Mouse (Mus musculus): ENCODE data around the gene Vps50. TPM values are rescaled to one million over a fixed set of nuclear protein-coding genes. Genes with fewer than 3 reads are reported as not detected.
"Not testable (repeated sequence)": the region's sequence is repeated elsewhere in the genome, so short reads cannot be mapped to it uniquely, and the experiment has no call there.

Vps50 gene
- polyA plus RNA-seq, 1 experiment from 2014 or later = 55.8 TPM

DNA sequence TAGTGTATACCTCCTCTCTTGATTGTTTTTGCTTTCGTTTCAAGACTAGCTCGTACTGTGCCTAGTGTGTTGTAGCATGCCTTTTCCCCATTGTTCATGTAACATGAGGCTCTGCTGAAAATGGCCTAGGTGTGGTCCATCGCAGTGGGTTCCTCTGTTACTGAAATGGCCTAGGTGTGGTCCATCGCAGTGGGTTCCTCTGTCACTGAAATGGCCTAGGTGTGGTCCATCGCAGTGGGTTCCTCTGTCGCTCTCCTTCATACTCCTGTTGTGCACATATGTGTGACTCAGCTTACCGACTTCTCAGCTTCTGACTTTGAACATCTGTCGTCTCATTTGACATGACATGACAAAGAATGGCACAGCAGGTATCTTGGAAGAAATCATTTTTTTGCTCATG is 75.6 kb downstream of the Vps50 start:
- Histone ChIP-seq H3K9ac (no peak overlapping the region), H3K36me3 (replicated peaks; ENCODE audit: control insufficient read depth, insufficient read depth) (peaks cover 13% of the 10 kb centered on the region), H3K4me3 (replicated peaks; ENCODE audit: low read length) (no peak overlapping the region), H3K4me1 (replicated peaks; ENCODE audit: control insufficient read depth, insufficient read depth, low read length) (no peaks in the 10 kb centered on the region), H3K27me3 (ENCODE audit: control insufficient read depth, insufficient read depth, low read length) (no peaks in the 10 kb centered on the region), H3K9me3 (ENCODE audit: control insufficient read depth, low read length) (no peaks in the 10 kb centered on the region), H3K4me2 (replicated peaks) (no peak overlapping the region), H3K27ac (no peak overlapping the region)
- ATAC-seq (ENCODE audit: low FRiP score) (no peak), DNase-seq (ENCODE audit: low spot score) (no peak)
- 92% methylated on average over 8 of the region's 8 CpGs for WGBS

DNA sequence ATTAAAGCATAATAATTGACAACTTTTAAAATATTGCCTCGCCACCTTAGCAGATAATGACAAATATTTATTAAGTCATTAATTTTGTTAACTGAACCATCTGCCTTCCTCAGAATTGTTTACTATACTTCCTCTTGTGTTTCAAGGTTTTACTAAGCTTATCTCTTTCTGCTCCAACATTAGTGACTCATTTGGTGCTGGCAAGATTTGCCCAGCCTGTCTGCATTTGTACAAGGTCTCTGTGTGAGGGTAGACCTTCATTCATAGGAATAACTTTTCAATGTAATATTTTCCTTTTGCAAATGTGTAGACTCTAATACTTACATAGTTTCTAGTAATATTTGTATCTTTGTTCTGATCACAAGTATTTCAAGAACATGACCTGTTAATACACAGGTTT is 87.2 kb downstream of the Vps50 start:
- WGBS = 89% methylated on average over 1 of the region's 1 CpGs
- ATAC-seq (ENCODE audit: low FRiP score) (no peak), DNase-seq (ENCODE audit: low spot score) (no peak)
- H3K27ac ChIP-seq = no peak overlapping the region
- peaks cover 8% of the 10 kb centered on the region for H3K36me3 ChIP-seq (replicated peaks; ENCODE audit: control insufficient read depth, insufficient read depth)
- no peak overlapping the region for H3K9ac ChIP-seq
- H3K4me3 ChIP-seq (replicated peaks; ENCODE audit: low read length) = no peak overlapping the region
- H3K4me2 ChIP-seq (replicated peaks) = no peak overlapping the region
- H3K27me3 ChIP-seq (ENCODE audit: control insufficient read depth, insufficient read depth, low read length) = no peaks in the 10 kb centered on the region
- H3K9me3 ChIP-seq (ENCODE audit: control insufficient read depth, low read length) = no peaks in the 10 kb centered on the region
- no peaks in the 10 kb centered on the region for H3K4me1 ChIP-seq (replicated peaks; ENCODE audit: control insufficient read depth, insufficient read depth, low read length)

DNA sequence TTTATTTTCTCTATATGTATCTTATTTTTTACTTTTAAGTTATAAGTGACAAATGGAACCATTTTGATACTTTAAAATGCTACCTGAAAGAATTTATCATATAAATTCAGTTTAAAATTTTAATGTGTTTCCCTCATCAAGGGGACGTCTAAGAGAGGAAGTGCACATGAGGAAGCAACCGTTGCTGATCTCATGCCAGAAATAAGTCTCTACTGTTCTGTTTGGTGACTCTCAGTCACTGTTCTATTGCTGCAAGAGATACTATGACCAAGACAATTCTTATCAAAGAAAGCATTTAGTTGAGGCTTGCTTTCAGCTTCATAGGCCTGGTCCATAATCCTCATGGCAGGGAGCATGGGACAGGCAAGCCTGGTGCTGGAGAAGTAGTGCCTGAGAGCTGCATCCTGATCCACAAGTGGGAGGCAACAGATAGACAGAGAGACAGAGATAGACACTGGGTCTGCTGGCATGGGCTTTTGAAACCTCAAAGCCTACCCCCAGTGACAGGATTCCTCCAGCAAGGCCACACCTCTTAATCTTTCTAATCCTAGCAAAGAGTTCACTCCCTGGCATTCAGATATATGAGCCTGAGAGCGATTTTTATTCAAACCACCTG is 92.2 kb downstream of the Vps50 start:
- Histone ChIP-seq H3K27me3 (ENCODE audit: control insufficient read depth, insufficient read depth, low read length) (no peaks in the 10 kb centered on the region), H3K27ac (no peak overlapping the region), H3K9ac (no peak overlapping the region), H3K9me3 (ENCODE audit: control insufficient read depth, low read length) (no peaks in the 10 kb centered on the region), H3K36me3 (replicated peaks; ENCODE audit: control insufficient read depth, insufficient read depth) (peaks cover 17% of the 10 kb centered on the region), H3K4me2 (replicated peaks) (no peak overlapping the region), H3K4me1 (replicated peaks; ENCODE audit: control insufficient read depth, insufficient read depth, low read length) (no peaks in the 10 kb centered on the region), H3K4me3 (replicated peaks; ENCODE audit: low read length) (no peak overlapping the region)
- WGBS = 94% methylated on average over 3 of the region's 3 CpGs
- no peak for DNase-seq (ENCODE audit: low spot score)
- no peak for ATAC-seq (ENCODE audit: low FRiP score)

GRCm38 (mm10) chr6:3594246-3594645 is 96.1 kb downstream of the Vps50 start:
- no peak overlapping the region for H3K27ac ChIP-seq
- no peaks in the 10 kb centered on the region for H3K4me1 ChIP-seq (replicated peaks; ENCODE audit: control insufficient read depth, insufficient read depth, low read length)
- no peak for DNase-seq (ENCODE audit: low spot score)
- no peak overlapping the region for H3K9ac ChIP-seq
- ATAC-seq (ENCODE audit: low FRiP score) = no peak
- peaks cover 20% of the 10 kb centered on the region for H3K36me3 ChIP-seq (replicated peaks; ENCODE audit: control insufficient read depth, insufficient read depth)
- no peaks in the 10 kb centered on the region for H3K27me3 ChIP-seq (ENCODE audit: control insufficient read depth, insufficient read depth, low read length)
- WGBS = 92% methylated on average over 1 of the region's 1 CpGs
- no peaks in the 10 kb centered on the region for H3K9me3 ChIP-seq (ENCODE audit: control insufficient read depth, low read length)
- H3K4me2 ChIP-seq (replicated peaks) = no peak overlapping the region
- H3K4me3 ChIP-seq (replicated peaks; ENCODE audit: low read length) = no peak overlapping the region

DNA sequence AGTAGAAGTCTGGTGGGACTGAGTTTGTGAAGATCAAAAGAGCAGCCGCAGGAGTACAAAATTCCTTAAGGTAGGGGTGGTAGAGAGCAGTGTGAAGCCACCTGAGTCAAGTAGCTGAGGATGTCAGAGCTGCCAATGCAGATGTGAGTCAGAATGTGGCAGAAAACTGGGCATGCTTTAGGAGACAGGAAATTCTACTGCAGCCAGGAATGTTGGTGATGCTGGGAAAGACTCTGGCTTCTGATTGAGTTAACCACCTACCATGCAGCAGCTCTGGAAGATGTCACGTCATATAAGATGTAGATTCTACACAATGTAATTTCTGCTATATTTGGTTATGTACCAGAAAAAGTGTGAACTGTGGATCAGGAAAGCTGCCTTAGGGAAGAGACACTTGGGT is 114.6 kb downstream of the Vps50 start:
- Histone ChIP-seq H3K4me3 (replicated peaks; ENCODE audit: low read length) (no peak overlapping the region), H3K4me1 (replicated peaks; ENCODE audit: control insufficient read depth, insufficient read depth, low read length) (no peaks in the 10 kb centered on the region), H3K9me3 (ENCODE audit: control insufficient read depth, low read length) (no peaks in the 10 kb centered on the region), H3K27me3 (ENCODE audit: control insufficient read depth, insufficient read depth, low read length) (no peaks in the 10 kb centered on the region), H3K36me3 (replicated peaks; ENCODE audit: control insufficient read depth, insufficient read depth) (no peaks in the 10 kb centered on the region), H3K4me2 (replicated peaks) (no peak overlapping the region), H3K9ac (no peak overlapping the region), H3K27ac (no peak overlapping the region)
- 90% methylated on average over 2 of the region's 2 CpGs for WGBS
- DNase-seq (ENCODE audit: low spot score) (no peak), ATAC-seq (ENCODE audit: low FRiP score) (no peak)

DNA sequence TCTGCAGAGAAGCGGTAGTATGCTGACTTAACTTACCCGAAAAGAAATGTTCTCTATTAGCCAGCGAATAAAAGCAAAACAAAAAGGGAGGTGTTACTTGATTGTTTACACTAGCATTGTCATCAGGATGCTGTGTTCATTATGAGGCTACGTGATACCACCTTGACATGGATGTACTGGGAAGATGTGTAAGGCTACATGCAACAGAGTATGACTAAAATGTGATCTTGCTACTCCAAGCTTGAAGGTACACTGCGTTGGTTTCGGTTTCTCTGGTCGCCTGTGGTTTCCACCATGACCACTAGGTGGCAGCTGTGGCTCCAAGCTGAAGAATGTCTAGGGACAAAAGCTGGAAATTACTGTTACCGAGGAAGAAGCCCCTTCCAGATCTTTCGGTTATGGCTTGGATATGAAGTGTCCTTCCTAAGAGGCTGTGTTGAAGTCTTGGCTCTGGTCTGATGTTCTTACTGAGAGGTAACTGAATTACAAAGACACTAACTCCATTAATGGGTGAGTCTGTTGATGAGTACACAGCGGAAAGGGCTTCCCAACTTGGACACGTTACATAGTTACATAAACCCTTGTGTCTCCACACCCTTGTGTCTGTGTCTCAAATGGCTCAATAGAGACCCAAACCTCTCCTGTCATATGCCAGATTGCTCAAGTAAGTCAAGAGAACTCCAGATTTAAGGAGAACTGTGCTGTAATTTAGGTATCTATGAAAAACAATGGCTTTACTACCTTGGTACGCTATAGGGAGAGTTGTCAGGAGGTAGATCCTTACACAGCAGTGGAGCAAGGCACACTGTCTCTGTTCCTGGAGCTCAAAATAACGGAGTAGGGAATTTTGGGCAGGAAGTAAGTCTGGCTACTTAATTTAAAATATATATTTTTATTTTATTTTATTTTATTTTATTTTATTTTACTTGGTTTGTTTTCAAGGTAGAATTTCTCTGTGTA is 122.5 kb downstream of the Vps50 start:
- not testable (repeated sequence) for H3K4me2 ChIP-seq (replicated peaks); H3K36me3 ChIP-seq (replicated peaks; ENCODE audit: control insufficient read depth, insufficient read depth); DNase-seq (ENCODE audit: low spot score); H3K9me3 ChIP-seq (ENCODE audit: control insufficient read depth, low read length); H3K4me1 ChIP-seq (replicated peaks; ENCODE audit: control insufficient read depth, insufficient read depth, low read length); H3K27ac ChIP-seq; H3K4me3 ChIP-seq (replicated peaks; ENCODE audit: low read length); H3K27me3 ChIP-seq (ENCODE audit: control insufficient read depth, insufficient read depth, low read length); H3K9ac ChIP-seq
- 64% methylated on average over 11 of the region's 13 CpGs for WGBS
- peak; percentile 83 for ATAC-seq (ENCODE audit: low FRiP score)

Other genes with a start within 250 kb of the Vps50 start
- 1.4 and 1.6 TPM in 2 replicates for gene Samd9l, start 98.8 kb upstream of the Vps50 start, polyA plus RNA-seq (2014; fragmentation: Nextera tagmentation; extraction: Ambion mirVana)
- 1.4 and 2.2 TPM in 2 replicates for gene Hepacam2, start 84 bp upstream of the Vps50 start, polyA plus RNA-seq (2014; fragmentation: Nextera tagmentation; extraction: Ambion mirVana)